Mouse (Mus musculus): ENCODE measurements at regions not wholly inside any gene's neighbourhood (a gene's known extent, or its start where the extent isn't known, plus 50 kb on each side); places are given as distances from the start of the nearest gene placed in this dataset.

GRCm38 (mm10) chr1:32104064-32104463 is 68.5 kb upstream of the Khdrbs2 start:
- TF ChIP-seq POLR2A (IDR thresholded peaks at IDR 0.05; ENCODE audit: insufficient read length, low read depth) (no peak), MYOG (IDR thresholded peaks at IDR 0.05; ENCODE audit: control insufficient read depth in 1 of 3, insufficient read depth in 1 of 3, insufficient read length in 2 of 3, low read depth in 2 of 3) (no peak), TCF3 (IDR thresholded peaks at IDR 0.05; ENCODE audit: insufficient read length, low read depth) (no peak), MAX (IDR thresholded peaks at IDR 0.05; ENCODE audit: low read depth) (no peak), TCF12 (IDR thresholded peaks at IDR 0.05; ENCODE audit: insufficient read depth, poor library complexity, severe bottlenecking) (no peak), USF1 (IDR thresholded peaks at IDR 0.05; ENCODE audit: low read depth) (no peak), E2F4 (IDR thresholded peaks at IDR 0.05; ENCODE audit: insufficient read depth) (no peak)
